Mouse (Mus musculus): Measurements from ENCODE around the gene 3110082I17Rik.

The 3110082I17Rik gene

GRCm38 (mm10) chr5:139321331-139321730, 139.0 kb downstream of the 3110082I17Rik start:
- DNase-seq: no peak

- peak; percentile 84 for DNase-seq
Observed at GRCm38 (mm10) chr5:139320424-139320823, 139.9 kb downstream of the 3110082I17Rik start.

GRCm38 (mm10) chr5:139317751-139318504, 142.4 kb downstream of the 3110082I17Rik start:
- no peak for DNase-seq

- DNase-seq: peak; percentile 99
Observed at GRCm38 (mm10) chr5:139316982-139317675, 143.2 kb downstream of the 3110082I17Rik start.

- DNase-seq: peak; percentile 64
Observed at GRCm38 (mm10) chr5:139314941-139315642, 145.2 kb downstream of the 3110082I17Rik start.

- no peak for DNase-seq
Observed at GRCm38 (mm10) chr5:139313536-139313935, 146.8 kb downstream of the 3110082I17Rik start.

GRCm38 (mm10) chr5:139311822-139312221, 148.5 kb downstream of the 3110082I17Rik start:
- no peak for DNase-seq

GRCm38 (mm10) chr5:139310477-139310876, 149.8 kb downstream of the 3110082I17Rik start:
- DNase-seq: no peak

GRCm38 (mm10) chr5:139309946-139310345, 150.4 kb downstream of the 3110082I17Rik start:
- DNase-seq: no peak

Measured in kidney, adult 11 months (tissue).